Mouse (Mus musculus) mouse trophoblast stem cell (cell line): ENCODE measurements around the gene Zfp212.

Source experiments
- in situ Hi-C, 2 experiments: fragments of 300-500 bp; cut with MseI, MboI; formaldehyde crosslinking; loops; 2 replicates in 1 of 2; 3 replicates in 1 of 2; pipeline ENCODE4 v1.15.1; 2025

Gene Zfp212

GRCm38 (mm10) chr6:47920447-47921340, at the start of gene Zfp212:
Zfp212 (plus strand) TSS chr6:47920476.
- in situ Hi-C loops, result no loop called here

GRCm38 (mm10) chr6:47872266-47872665, 48.0 kb upstream of the Zfp212 start:
- in situ Hi-C loops, result no loop called here

- in situ Hi-C loops, result no loop called here
These were observed 43.2 kb upstream of the Zfp212 start, which contains the start of gene Zfp282 for GRCm38 (mm10) chr6:47877058-47877457. Zfp282 (plus strand) TSS chr6:47877204.

GRCm38 (mm10) chr6:47877461-47878132, 42.7 kb upstream of the Zfp212 start:
- in situ Hi-C loops, result no loop called here

DNA sequence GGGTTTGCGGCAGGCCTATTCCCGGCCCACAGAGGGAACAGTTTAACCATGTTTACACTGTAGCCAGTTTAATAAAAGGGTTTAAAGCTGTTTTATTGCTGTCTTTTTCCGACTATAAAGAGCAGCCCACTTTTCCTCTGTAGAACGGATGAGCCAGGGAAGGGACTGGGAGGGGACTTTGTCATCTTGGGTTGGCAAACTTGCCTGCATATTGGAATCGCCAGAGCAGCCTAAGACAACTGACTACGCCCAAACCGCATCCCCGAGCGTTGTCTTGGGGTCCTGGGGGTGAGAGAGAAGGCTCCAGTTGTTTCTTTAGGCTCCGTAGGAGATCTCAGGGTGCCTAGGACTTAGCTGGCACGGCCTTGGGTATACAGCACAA, 42.2 kb upstream of the Zfp212 start:
- in situ Hi-C loops, result no loop called here

GRCm38 (mm10) chr6:47878593-47878992, 41.7 kb upstream of the Zfp212 start:
- in situ Hi-C loops, result no loop called here

GRCm38 (mm10) chr6:47879049-47879716, 41.1 kb upstream of the Zfp212 start:
- in situ Hi-C loops, result no loop called here

GRCm38 (mm10) chr6:47880166-47880565, 40.1 kb upstream of the Zfp212 start:
- in situ Hi-C loops, result no loop called here

DNA sequence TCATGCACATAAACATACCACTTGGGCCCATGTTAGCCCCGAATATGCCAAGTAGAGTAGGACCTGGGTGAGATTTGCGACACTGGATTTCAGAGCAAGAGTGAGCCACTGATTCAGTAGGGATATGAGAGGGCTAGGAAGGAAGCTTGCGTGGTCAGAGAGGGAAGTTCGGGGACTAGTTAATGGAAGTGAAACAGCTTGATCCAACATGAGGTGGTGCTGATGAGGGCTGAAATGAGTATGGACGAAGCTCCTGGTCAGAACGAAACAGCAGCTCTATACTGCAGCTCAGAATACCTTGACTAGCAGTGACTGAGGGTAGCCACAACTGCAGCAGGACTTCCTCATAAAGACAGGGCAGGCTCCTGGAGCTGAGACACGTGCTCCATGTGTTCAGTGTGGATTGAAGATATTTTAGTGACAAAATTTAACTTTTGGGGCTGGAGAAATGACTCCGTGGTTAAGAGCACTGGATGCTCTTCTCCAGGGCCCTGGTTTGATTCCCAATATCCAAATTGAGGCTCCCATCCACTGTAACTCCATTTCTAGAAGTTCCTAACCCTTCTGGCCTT, 31.4 kb upstream of the Zfp212 start:
- in situ Hi-C loops, result no loop called here

- in situ Hi-C loops, result no loop called here
These were observed 20.9 kb upstream of the Zfp212 start for GRCm38 (mm10) chr6:47899416-47899815.

GRCm38 (mm10) chr6:47903587-47903986, 16.7 kb upstream of the Zfp212 start:
- in situ Hi-C loops, result no loop called here

- in situ Hi-C loops, result no loop called here
These were observed 15.9 kb upstream of the Zfp212 start for GRCm38 (mm10) chr6:47904361-47904760.

DNA sequence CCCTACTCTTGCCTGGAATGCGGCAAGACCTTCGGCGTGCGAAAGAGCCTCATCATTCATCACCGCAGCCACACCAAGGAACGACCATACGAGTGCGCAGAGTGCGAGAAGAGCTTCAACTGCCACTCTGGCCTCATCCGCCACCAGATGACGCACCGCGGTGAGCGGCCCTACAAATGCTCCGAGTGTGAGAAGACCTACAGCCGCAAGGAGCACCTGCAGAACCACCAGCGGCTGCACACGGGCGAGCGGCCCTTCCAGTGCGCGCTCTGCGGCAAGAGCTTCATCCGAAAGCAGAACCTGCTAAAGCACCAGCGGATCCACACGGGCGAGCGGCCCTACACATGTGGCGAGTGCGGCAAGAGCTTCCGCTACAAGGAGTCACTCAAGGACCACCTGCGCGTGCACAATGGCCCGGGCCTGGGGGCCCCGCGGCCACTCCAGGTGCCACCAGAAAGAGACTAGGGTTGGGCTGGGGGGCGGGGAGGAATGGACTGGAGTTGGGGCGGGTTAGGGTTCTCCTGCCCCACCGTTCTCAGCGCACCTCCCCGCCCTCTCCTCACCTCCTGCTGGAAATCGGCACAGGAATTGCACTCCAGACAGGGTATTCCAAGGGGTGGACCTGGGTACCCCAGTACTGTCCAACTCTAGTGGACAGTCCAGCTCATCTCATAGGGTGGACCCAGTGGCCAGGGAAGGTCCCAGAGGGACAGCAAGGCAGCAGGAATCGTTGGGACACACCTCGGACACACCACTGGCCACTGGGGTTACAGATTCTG, 15.2 kb upstream of the Zfp212 start:
- in situ Hi-C loops, result no loop called here

DNA sequence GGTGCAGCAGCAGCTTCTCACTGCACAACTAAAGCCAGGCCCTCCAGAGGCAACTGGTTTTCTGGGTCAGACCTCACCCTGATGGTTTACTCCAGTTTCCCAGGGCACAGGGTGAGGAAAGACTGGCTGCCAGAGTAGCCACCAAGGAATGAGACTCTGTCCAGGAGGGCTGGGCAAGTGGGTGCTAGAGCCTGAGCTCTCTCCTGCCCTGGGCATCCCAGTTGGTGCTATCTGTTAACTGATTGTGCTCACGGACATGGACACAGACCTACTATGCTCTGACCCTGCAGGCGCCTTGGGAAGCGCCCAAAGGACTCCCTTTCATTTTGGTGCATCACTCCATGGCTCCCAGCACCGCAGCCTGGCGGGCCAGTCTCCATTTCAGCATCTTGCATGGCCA, 13.9 kb upstream of the Zfp212 start:
- in situ Hi-C loops, result no loop called here

DNA sequence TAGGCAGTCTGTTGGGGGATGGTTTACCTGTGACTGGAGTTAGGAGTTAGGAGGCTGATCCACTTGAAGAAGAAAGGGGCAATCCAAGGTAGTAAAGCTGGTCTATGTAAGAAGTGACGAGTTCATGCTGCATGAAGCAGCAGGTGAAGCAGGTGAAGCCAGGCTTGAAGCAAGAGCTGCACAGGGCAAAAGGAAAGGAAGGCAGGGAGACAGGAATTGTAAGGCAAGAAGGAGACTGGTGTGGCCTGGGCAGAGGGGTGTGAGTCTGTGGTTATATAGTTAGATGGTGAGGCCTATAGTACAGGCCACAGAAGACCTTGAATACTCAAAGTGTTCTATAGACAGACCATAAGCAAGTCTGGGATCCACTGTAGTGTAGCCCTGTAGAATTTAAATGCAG, 11.3 kb upstream of the Zfp212 start:
- in situ Hi-C loops, result no loop called here

- in situ Hi-C loops, result no loop called here
These were observed 8.6 kb upstream of the Zfp212 start for GRCm38 (mm10) chr6:47911650-47912049.

GRCm38 (mm10) chr6:47912991-47913390, 7.3 kb upstream of the Zfp212 start:
- in situ Hi-C loops, result no loop called here

DNA sequence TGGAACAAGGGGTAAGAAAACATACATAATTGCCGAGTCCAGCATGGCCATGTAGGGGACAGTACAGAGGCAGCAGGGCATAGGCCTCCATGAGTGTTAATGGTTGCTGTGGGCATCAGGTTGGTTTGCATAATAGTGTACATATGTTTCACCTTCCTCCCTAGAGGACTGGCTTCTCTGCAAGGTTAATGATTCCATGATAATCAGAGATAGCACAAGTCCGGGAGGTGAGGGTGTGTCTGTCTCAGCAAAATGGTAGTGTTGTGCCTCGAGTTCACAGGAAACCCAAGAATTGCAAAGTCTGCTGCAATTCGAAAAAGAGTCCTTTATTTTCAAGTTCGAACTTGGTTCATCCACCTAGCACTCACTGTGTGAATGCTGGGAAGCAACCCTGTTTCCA, 3.2 kb upstream of the Zfp212 start:
- in situ Hi-C loops, result no loop called here

- in situ Hi-C loops, result no loop called here
These were observed 1.5 kb upstream of the Zfp212 start for GRCm38 (mm10) chr6:47918768-47919274.

- in situ Hi-C loops, result no loop called here
These were observed 430 bp upstream of the Zfp212 start for GRCm38 (mm10) chr6:47919646-47920446.
